Mouse (Mus musculus) E14TG2a.4 (cell line): ENCODE data around the gene Cox7a2.
A peak's percentile ranks its signal among the peaks of the same experiment; 100 is the strongest.

Source experiments
- H3K27me3 ChIP-seq: 2 replicates; pipeline ENCODE4 v1.6.1; 2014; ENCODE audit warnings: low read length, control low read depth; ENCODE audit not compliant: insufficient read depth
- H3K36me3 ChIP-seq: 2 replicates; pipeline ENCODE4 v1.6.1; 2014; ENCODE audit warnings: low read length, control low read depth; ENCODE audit not compliant: insufficient read depth
- H3K4me1 ChIP-seq: replicated peaks from 2 replicates; pipeline ENCODE4 v1.6.1; 2014; ENCODE audit warnings: low read depth, low read length, control low read depth
- H3K4me3 ChIP-seq: replicated peaks from 2 replicates; pipeline ENCODE4 v1.5.1; 2014; ENCODE audit warnings: mild to moderate bottlenecking, low read length
- H3K9me3 ChIP-seq: 2 replicates; pipeline ENCODE4 v1.6.1; 2014; ENCODE audit warnings: low read length, control low read depth
- CTCF ChIP-seq: conservative IDR thresholded peaks from 2 replicates; pipeline ENCODE4 v1.5.1; 2014; ENCODE audit warnings: low read length
- NANOG ChIP-seq: IDR thresholded peaks from 2 replicates; pipeline ENCODE4 v1.6.1; 2014; ENCODE audit warnings: borderline replicate concordance, low read length, mixed read lengths
- POU5F1 ChIP-seq: IDR thresholded peaks from 2 replicates; pipeline ENCODE4 v1.6.1; 2014; ENCODE audit warnings: low read length, borderline replicate concordance

Cox7a2 gene

GRCm38 (mm10) chr9:79792841-79793835 is 33.5 kb upstream of the Cox7a2 start, which contains the start of gene Tmem30a:
Gene Tmem30a (minus strand): TSS chr9:79793507.
- TF ChIP-seq CTCF = no peak
- TF ChIP-seq POU5F1 = no peak
- no peak for TF ChIP-seq NANOG

GRCm38 (mm10) chr9:79785794-79786085 is 26.1 kb upstream of the Cox7a2 start:
- Histone ChIP-seq H3K9me3 (no peaks in the 10 kb centered on the region), H3K27me3 (no peaks in the 10 kb centered on the region), H3K4me3 (no peak overlapping the region), H3K4me1 (no peaks in the 10 kb centered on the region; the same call in 1 of the 2 replicates), H3K36me3 (no peaks in the 10 kb centered on the region)
- TF ChIP-seq NANOG (no peak), POU5F1 (no peak), CTCF (no peak)

More at GRCm38 (mm10) chr9:79792841-79793835, 33.5 kb upstream of the Cox7a2 start, which contains the start of gene Tmem30a:
- Histone ChIP-seq H3K9me3 (no peaks in the 10 kb centered on the region), H3K4me3 (peak within 1 kb of the TSS; percentile 99), H3K4me1 (peaks cover 8% of the 10 kb centered on the region), H3K36me3 (no peaks in the 10 kb centered on the region), H3K27me3 (no peaks in the 10 kb centered on the region)

GRCm38 (mm10) chr9:79784934-79785793 is 25.5 kb upstream of the Cox7a2 start:
- no peak overlapping the region for H3K4me3 ChIP-seq
- H3K36me3 ChIP-seq = no peaks in the 10 kb centered on the region
- no peaks in the 10 kb centered on the region for H3K27me3 ChIP-seq
- H3K4me1 ChIP-seq = no peaks in the 10 kb centered on the region; the same call in 1 of the 2 replicates
- no peaks in the 10 kb centered on the region for H3K9me3 ChIP-seq
- TF ChIP-seq POU5F1 (no peak), CTCF (no peak), NANOG (no peak)

GRCm38 (mm10) chr9:79784439-79784838 is 24.8 kb upstream of the Cox7a2 start:
- no peak for TF ChIP-seq POU5F1
- no peak for TF ChIP-seq CTCF
- Histone ChIP-seq H3K4me3 (no peak overlapping the region), H3K4me1 (no peaks in the 10 kb centered on the region; the same call in 1 of the 2 replicates), H3K27me3 (no peaks in the 10 kb centered on the region), H3K36me3 (no peaks in the 10 kb centered on the region), H3K9me3 (no peaks in the 10 kb centered on the region)

GRCm38 (mm10) chr9:79779354-79779753 is 19.7 kb upstream of the Cox7a2 start:
- no peaks in the 10 kb centered on the region for H3K27me3 ChIP-seq
- H3K9me3 ChIP-seq = no peaks in the 10 kb centered on the region
- 0 out of 2 replicates have a peak, but pooled peaks cover 3% of the 10 kb centered on the region for H3K36me3 ChIP-seq
- H3K4me3 ChIP-seq = no peak overlapping the region
- no peak for TF ChIP-seq NANOG
- TF ChIP-seq POU5F1 = no peak
- TF ChIP-seq CTCF = no peak
- no peaks in the 10 kb centered on the region for H3K4me1 ChIP-seq

- Histone ChIP-seq H3K4me3 (no peak overlapping the region), H3K4me1 (no peaks in the 10 kb centered on the region), H3K27me3 (no peaks in the 10 kb centered on the region), H3K36me3 (no peaks in the 10 kb centered on the region), H3K9me3 (no peaks in the 10 kb centered on the region)
- no peak for TF ChIP-seq CTCF
- no peak for TF ChIP-seq NANOG
- no peak for TF ChIP-seq POU5F1
Observed at GRCm38 (mm10) chr9:79766991-79767545, 7.4 kb upstream of the Cox7a2 start.

GRCm38 (mm10) chr9:79765329-79765728 is 5.7 kb upstream of the Cox7a2 start:
- peaks cover 1% of the 10 kb centered on the region for H3K4me1 ChIP-seq
- H3K36me3 ChIP-seq = no peaks in the 10 kb centered on the region
- H3K4me3 ChIP-seq = no peak overlapping the region
- TF ChIP-seq CTCF (no peak), NANOG (no peak), POU5F1 (no peak)
- no peaks in the 10 kb centered on the region for H3K9me3 ChIP-seq
- no peaks in the 10 kb centered on the region for H3K27me3 ChIP-seq

- Histone ChIP-seq H3K27me3 (no peaks in the 10 kb centered on the region), H3K4me1 (peaks cover 20% of the 10 kb centered on the region), H3K9me3 (no peaks in the 10 kb centered on the region), H3K36me3 (peaks cover 8% of the 10 kb centered on the region), H3K4me3 (no peak overlapping the region)
- TF ChIP-seq CTCF (no peak), NANOG (no peak), POU5F1 (no peak)
Observed at GRCm38 (mm10) chr9:79762519-79762918, 2.8 kb upstream of the Cox7a2 start.
